Mouse (Mus musculus) T-helper 2 cell (primary cell): ENCODE results near the gene Gstp2.

Source experiments
- in situ Hi-C: fragments of 300-600 bp; cut with MboI, MseI; formaldehyde crosslinking; loops from one replicate; pipeline ENCODE4 v1.15.1; 2025; ENCODE audit warnings: high pct_unique_total_duplicates

Gene Gstp2

GRCm38 (mm10) chr19:4013066-4013465, 32.8 kb downstream of the Gstp2 start:
- in situ Hi-C loops = no loop called here

GRCm38 (mm10) chr19:4012432-4013022, 33.3 kb downstream of the Gstp2 start, which contains the start of gene Ndufv1:
Ndufv1 (minus strand) TSS chr19:4012806.
- in situ Hi-C loops = no loop called here

DNA sequence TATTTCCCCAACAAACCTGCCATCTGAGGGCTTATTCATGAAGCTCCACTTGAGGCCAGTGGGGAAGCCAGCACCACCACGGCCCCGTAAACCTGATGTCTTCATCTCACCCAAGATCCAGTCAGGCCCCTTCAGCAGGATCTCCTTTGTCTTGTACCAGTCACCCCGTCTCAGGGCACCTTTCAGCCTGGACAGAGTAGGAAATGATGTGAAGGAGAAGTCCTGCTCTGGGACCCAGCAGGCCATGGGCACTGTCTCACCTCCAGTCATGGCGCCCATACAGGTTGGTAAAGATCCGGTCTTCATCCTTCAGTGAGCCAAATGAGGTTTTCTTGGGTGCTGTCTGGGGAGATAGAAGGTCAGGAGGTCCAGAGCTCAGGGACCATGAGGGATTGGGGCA, 34.7 kb downstream of the Gstp2 start:
- in situ Hi-C loops = no loop called here

- in situ Hi-C loops = no loop called here
Observed at GRCm38 (mm10) chr19:4005971-4006370, 39.9 kb downstream of the Gstp2 start.

GRCm38 (mm10) chr19:4005091-4005490, 40.7 kb downstream of the Gstp2 start:
- in situ Hi-C loops = no loop called here

DNA sequence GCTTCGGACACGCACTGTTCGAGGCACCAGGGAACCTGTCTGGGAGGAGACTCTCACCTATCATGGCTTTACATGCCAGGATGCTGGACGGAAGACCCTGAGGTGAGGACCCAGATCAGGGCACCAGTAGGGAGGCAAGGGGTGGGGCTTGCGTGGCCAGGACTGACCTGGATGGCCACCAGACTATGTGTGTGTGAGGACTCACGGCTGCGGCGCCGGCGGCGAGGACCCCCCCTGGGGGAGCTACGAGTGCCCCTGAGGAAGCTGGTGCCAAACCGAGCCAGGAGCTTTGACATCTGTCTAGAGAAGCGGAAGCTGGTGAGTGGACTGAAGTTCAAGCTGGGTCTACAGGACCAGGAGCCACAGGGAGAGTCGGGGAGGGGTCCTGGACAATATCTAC, 41.5 kb downstream of the Gstp2 start:
- in situ Hi-C loops = no loop called here

DNA sequence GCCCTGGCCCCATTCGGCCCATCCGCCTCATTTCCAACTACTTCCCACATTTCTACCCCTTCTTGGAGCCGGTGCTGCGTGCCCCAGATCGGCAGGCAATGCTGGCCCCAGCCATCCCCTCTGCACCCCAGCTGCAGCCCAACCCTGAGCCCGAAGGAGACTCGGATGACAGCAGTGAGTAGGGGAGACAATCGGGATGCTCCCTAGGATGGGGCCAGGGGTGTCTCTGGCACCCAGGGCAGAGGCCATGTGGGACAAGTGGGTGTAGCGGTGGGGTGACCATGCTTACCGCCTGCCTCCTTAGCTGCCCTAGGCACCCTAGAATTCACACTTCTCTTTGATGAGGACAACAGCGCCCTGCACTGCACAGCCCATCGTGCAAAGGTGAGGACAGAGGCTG, 42.2 kb downstream of the Gstp2 start:
- in situ Hi-C loops = no loop called here

DNA sequence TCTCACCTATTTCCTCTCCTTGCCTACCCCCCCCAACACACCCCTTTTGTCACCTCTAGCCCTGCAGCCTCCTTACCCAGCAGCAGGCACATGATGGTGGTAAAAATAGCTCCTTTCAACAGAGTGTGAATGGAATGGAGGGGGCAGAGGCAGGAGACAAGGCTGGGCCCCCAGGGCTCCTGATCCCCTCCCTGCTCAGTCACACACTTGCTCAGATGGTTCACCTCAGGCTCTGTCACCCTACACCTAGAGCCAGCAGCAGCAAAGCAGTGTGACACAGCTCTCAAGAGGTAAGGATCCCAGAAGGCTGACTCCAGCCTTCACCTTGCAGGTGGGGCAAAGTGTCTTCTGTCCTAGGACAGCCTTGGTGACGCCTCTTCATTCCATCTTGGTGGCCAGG, 42.7 kb downstream of the Gstp2 start, which contains the start of gene Doc2g:
Gene Doc2g (plus strand): TSS at position 202 of the 400 bp plus-strand sequence.
- in situ Hi-C loops = no loop called here

DNA sequence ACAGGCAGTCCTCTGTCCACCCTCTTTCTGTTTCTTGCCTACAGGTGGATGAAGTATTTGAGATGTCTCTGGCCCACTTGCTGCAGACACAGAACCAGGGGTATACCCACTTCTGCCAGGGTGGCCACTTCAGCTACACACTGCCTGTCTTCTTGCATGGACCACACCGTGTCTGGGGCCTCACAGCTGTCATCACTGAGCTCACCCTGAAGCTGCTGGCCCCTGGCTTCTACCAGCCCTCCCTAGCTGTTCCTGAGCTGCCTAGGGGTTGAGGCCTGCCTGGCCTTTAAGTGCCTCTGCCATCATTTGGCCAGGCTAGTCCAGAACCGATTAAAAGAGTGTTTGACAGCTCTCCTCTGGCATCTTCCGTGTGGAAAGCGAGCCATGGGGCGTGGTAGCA, 44.1 kb downstream of the Gstp2 start:
- in situ Hi-C loops = no loop called here

DNA sequence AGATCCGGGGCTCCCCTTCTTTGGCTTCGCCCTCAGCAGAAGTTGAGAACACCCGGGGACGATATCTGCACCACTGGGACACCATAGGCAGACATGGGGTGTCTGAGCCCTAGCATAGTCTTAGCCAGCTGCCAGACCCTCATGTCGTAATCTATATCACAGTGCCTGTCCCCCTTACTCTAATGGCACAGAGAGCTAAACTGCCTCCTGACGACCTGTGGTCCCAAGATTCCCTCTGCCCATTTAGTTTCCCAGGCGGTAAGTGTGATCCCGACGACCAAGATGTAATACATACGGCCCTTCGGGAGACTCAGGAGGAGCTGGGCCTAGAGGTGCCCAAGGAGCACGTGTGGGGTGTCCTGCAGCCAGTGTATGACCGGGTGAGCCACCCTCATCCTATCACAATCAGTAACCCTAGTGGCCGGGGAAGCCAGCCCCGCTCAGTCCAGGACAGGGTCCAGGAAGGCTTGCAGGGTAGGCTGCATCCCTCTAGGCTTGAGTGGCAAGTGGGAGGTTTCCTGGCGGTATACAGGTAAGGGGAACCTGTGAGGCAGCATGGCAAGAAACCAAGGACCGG, 44.8 kb downstream of the Gstp2 start:
- in situ Hi-C loops = no loop called here

- in situ Hi-C loops = no loop called here
Observed at GRCm38 (mm10) chr19:4000119-4000900, 45.5 kb downstream of the Gstp2 start, which contains the start of the genes Nudt8 and Gm49405. Nudt8 (plus strand) TSS chr19:4000580. Gm49405 (plus strand) TSS chr19:4000626.

DNA sequence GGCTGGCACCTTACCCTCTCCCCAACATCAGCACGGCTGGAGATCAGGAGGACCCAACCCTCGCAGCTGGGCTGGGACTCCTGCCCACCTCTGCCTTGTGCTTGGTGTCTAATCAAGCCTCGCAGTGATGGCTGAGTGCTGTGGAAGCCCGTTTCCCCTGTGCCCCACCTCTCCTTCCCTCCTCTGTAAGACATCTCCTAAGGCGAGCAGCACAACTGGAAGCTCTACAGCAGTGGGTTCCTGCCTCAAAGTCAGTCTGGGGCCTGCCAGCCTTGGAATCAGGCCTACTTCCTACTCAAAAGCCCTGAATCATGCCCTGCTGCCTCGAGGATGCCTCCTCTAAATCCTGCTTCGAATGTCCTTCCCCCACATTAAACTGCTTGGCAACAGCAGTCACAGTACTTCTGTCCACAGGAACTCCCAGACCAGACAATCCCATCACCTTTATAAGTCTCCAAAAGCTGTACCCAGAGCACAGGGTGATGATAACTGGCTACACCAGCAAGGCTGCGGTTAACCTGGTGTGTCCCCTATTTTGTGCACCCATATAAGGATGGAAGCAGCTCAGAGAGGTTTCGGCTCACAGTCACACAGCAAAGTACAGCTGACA, 46.6 kb downstream of the Gstp2 start:
- in situ Hi-C loops = no loop called here

GRCm38 (mm10) chr19:3998335-3998734, 47.5 kb downstream of the Gstp2 start:
- in situ Hi-C loops = no loop called here

- in situ Hi-C loops = no loop called here
Observed at GRCm38 (mm10) chr19:3997231-3997630, 48.6 kb downstream of the Gstp2 start.

DNA sequence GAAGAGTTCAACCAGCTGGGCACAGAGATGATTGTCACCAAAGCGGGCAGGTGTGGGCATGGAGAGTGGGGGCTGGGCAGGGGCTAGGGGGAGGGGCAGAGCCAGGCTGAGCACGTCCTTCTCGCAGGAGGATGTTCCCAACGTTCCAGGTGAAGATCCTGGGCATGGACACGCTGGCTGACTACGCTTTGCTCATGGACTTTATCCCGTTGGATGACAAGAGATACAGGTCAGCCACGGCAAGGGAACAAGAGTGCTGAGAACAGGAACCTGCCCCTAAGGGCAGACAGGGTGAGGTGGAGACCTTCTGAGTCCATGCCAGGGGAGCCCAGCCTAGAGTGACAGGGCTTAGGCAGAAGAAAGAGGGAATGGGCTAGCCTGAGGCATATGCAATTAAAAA, 49.1 kb downstream of the Gstp2 start:
- in situ Hi-C loops = no loop called here

GRCm38 (mm10) chr19:3996106-3996505, 49.7 kb downstream of the Gstp2 start:
- in situ Hi-C loops = no loop called here

DNA sequence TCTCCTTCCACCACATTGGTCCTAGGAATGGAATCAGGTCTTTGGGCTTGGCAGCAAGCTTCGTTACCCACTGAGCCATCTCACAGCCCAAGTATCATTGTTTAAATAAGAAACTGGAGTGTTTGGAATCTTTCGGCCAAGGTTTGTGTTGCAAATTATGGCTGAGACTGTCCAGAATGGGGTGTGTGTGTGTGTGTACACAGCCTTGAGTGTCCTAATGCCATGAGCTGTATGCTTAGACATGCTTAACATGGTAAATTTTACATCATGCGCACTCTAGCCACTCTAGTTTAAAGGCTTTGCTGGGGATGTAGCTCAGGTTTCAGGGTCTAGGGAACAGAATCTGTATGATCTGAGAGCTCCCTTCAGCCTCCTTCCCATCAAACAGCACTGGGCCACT, 50.3 kb downstream of the Gstp2 start:
- in situ Hi-C loops = no loop called here

GRCm38 (mm10) chr19:3994932-3995331, 50.9 kb downstream of the Gstp2 start:
- in situ Hi-C loops = no loop called here

GRCm38 (mm10) chr19:3992416-3992815, 53.4 kb downstream of the Gstp2 start, which contains the start of gene Tbx10:
Tbx10 (plus strand) TSS chr19:3992752.
- in situ Hi-C loops = no loop called here

DNA sequence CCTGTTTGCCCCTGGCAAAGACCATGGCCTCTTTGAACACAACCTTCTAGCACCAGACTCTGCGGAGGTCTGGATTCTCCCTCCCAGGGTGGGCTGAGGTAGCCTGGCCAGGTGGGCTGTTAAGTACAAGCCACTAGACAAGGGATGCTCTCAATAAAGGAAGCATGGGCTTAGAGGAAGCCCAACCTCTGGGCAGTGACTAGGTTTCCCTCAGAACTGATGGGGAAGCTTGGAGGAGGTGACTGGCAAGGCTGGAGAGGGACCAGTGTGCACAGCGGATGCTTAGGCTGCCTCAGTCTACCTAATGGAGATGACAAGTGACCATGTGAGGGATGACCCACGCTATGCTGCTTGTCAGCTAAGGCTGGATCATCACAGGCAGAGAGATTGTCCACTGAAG, 53.9 kb downstream of the Gstp2 start:
- in situ Hi-C loops = no loop called here

GRCm38 (mm10) chr19:3991562-3991961, 54.3 kb downstream of the Gstp2 start:
- in situ Hi-C loops = no loop called here

- in situ Hi-C loops = no loop called here
Observed at GRCm38 (mm10) chr19:3990804-3991203, 55.0 kb downstream of the Gstp2 start.
